Mouse (Mus musculus) limb, embryonic 12.5 days (tissue): ENCODE results near the gene BC005624. TPM values are rescaled to one million over a fixed set of nuclear protein-coding genes. Genes with fewer than 3 reads are reported as not detected.
"Not testable (repeated sequence)": the region's sequence is repeated elsewhere in the genome, so short reads cannot be mapped to it uniquely, and the experiment has no call there.

ENCODE experiments used
- ATAC-seq: fragments of 200-750 bp; cut with Nextera tagmentation; 2 replicates; pipeline ENCODE4 v1.8.0; 2017; ENCODE audit warnings: low read depth, moderate TSS enrichment; ENCODE audit not compliant: insufficient number of reproducible peaks, insufficient read depth, low FRiP score, low TSS enrichment
- H3K27ac ChIP-seq: fragments of 300-500 bp; sonication (generic); 2 replicates; pipeline ENCODE4 v1.5.1; 2016; ENCODE audit warnings: mild to moderate bottlenecking, moderate library complexity
- H3K27me3 ChIP-seq: fragments of 300-500 bp; sonication (generic); 2 replicates; pipeline ENCODE4 v1.6.1; 2016; ENCODE audit warnings: mild to moderate bottlenecking, moderate library complexity
- H3K36me3 ChIP-seq: fragments of 300-500 bp; sonication (generic); 2 replicates; pipeline ENCODE4 v1.6.1; 2016; ENCODE audit warnings: mild to moderate bottlenecking, moderate library complexity
- H3K4me1 ChIP-seq: fragments of 300-500 bp; sonication (generic); replicated peaks from 2 replicates; pipeline ENCODE4 v1.6.1; 2016
- H3K4me2 ChIP-seq: fragments of 300-500 bp; sonication (generic); 2 replicates; pipeline ENCODE4 v1.6.1; 2016; ENCODE audit warnings: mild to moderate bottlenecking, moderate library complexity
- H3K4me3 ChIP-seq: fragments of 300-500 bp; sonication (generic); replicated peaks from 2 replicates; pipeline ENCODE4 v1.5.1; 2016; ENCODE audit warnings: mild to moderate bottlenecking
- H3K9ac ChIP-seq: fragments of 300-500 bp; sonication (generic); replicated peaks from 2 replicates; pipeline ENCODE4 v1.6.1; 2016; ENCODE audit warnings: mild to moderate bottlenecking, moderate library complexity
- H3K9me3 ChIP-seq: fragments of 300-500 bp; sonication (generic); 2 replicates; pipeline ENCODE4 v1.6.1; 2016; ENCODE audit warnings: mild to moderate bottlenecking, moderate library complexity
- WGBS: fragments of 180-500 bp; shearing (Covaris S2); methylation state at CpG from one replicate; pipeline ENCODE4 v1.1.7; 2016; 5-methylcytosine and 5-hydroxymethylcytosine counted together
- polyA plus RNA-seq: library from polyadenylated mRNA; unstranded; fragments of >200 nt; fragmentation: Nextera tagmentation; extraction: Ambion mirVana; gene quantifications from 2 replicates; pipeline ENCODE4 v1.2.1, GENCODE M21; 2016

Gene BC005624
- polyA plus RNA-seq, 1 experiment from 2014 or later = 55.9 TPM

GRCm38 (mm10) chr2:30942603-30943011 is 39.4 kb downstream of the BC005624 start:
- peak overlapping the region; percentile 8; the same call in 1 of the 2 replicates for H3K4me3 ChIP-seq
- peak; percentile 61 for ATAC-seq
- H3K9me3 ChIP-seq = no peaks in the 10 kb centered on the region
- H3K27me3 ChIP-seq = no peaks in the 10 kb centered on the region
- 30% methylated on average over 16 of the region's 16 CpGs for WGBS
- H3K4me2 ChIP-seq = peak overlapping the region; percentile 22
- H3K4me1 ChIP-seq = no peaks in the 10 kb centered on the region
- no peak overlapping the region for H3K9ac ChIP-seq
- no peak overlapping the region for H3K27ac ChIP-seq
- no peaks in the 10 kb centered on the region for H3K36me3 ChIP-seq

- H3K4me2 ChIP-seq, H3K4me3 ChIP-seq: not testable (repeated sequence)
- WGBS = 47% methylated on average over 7 of the region's 7 CpGs
Measured at GRCm38 (mm10) chr2:30942116-30942515, 39.9 kb downstream of the BC005624 start.

GRCm38 (mm10) chr2:30941586-30941985 is 40.4 kb downstream of the BC005624 start:
- no peak overlapping the region for H3K4me2 ChIP-seq
- H3K9ac ChIP-seq = no peak overlapping the region
- H3K27ac ChIP-seq = no peak overlapping the region
- no peak for ATAC-seq
- H3K27me3 ChIP-seq = no peaks in the 10 kb centered on the region
- H3K9me3 ChIP-seq = no peaks in the 10 kb centered on the region
- no peaks in the 10 kb centered on the region for H3K36me3 ChIP-seq
- 87% methylated on average over 5 of the region's 5 CpGs for WGBS
- H3K4me1 ChIP-seq = no peaks in the 10 kb centered on the region
- H3K4me3 ChIP-seq = no peak overlapping the region

More at GRCm38 (mm10) chr2:30942116-30942515, 39.9 kb downstream of the BC005624 start:
- ATAC-seq, H3K9me3 ChIP-seq, H3K9ac ChIP-seq, H3K4me1 ChIP-seq, H3K27ac ChIP-seq, H3K36me3 ChIP-seq, H3K27me3 ChIP-seq: not testable (repeated sequence)

- Histone ChIP-seq H3K4me3 (no peak overlapping the region), H3K27me3 (no peaks in the 10 kb centered on the region), H3K27ac (no peak overlapping the region), H3K9ac (no peak overlapping the region), H3K9me3 (no peaks in the 10 kb centered on the region), H3K36me3 (no peaks in the 10 kb centered on the region), H3K4me1 (no peaks in the 10 kb centered on the region), H3K4me2 (no peak overlapping the region)
- 54% methylated on average over 4 of the region's 4 CpGs for WGBS
- ATAC-seq = no peak
Measured at GRCm38 (mm10) chr2:30938574-30938991, 43.4 kb downstream of the BC005624 start.

GRCm38 (mm10) chr2:30937731-30938130 is 44.3 kb downstream of the BC005624 start:
- Histone ChIP-seq H3K27me3 (no peaks in the 10 kb centered on the region), H3K36me3 (no peaks in the 10 kb centered on the region), H3K9me3 (no peaks in the 10 kb centered on the region), H3K4me2 (no peak overlapping the region), H3K9ac (no peak overlapping the region), H3K4me3 (no peak overlapping the region), H3K27ac (no peak overlapping the region), H3K4me1 (no peaks in the 10 kb centered on the region)
- WGBS = 89% methylated on average over 8 of the region's 8 CpGs
- ATAC-seq = no peak

- Histone ChIP-seq H3K4me1 (no peaks in the 10 kb centered on the region), H3K36me3 (no peaks in the 10 kb centered on the region), H3K27me3 (no peaks in the 10 kb centered on the region), H3K27ac (no peak overlapping the region), H3K9ac (no peak overlapping the region), H3K4me3 (no peak overlapping the region), H3K4me2 (no peak overlapping the region), H3K9me3 (no peaks in the 10 kb centered on the region)
- ATAC-seq = no peak
- 78% methylated on average over 3 of the region's 3 CpGs for WGBS
Measured at GRCm38 (mm10) chr2:30936808-30937207, 45.2 kb downstream of the BC005624 start.

GRCm38 (mm10) chr2:30933917-30934450 is 48.0 kb downstream of the BC005624 start:
- Histone ChIP-seq H3K27ac (no peak overlapping the region), H3K36me3 (no peaks in the 10 kb centered on the region), H3K9me3 (no peaks in the 10 kb centered on the region), H3K9ac (no peak overlapping the region), H3K4me3 (no peak overlapping the region), H3K27me3 (no peaks in the 10 kb centered on the region), H3K4me2 (no peak overlapping the region), H3K4me1 (peaks cover 10% of the 10 kb centered on the region; the same call in 1 of the 2 replicates)
- 25% methylated on average over 7 of the region's 7 CpGs for WGBS
- ATAC-seq = no peak

GRCm38 (mm10) chr2:30933032-30933431 is 49.0 kb downstream of the BC005624 start:
- Histone ChIP-seq H3K9ac (no peak overlapping the region), H3K27ac (no peak overlapping the region), H3K36me3 (no peaks in the 10 kb centered on the region), H3K9me3 (no peaks in the 10 kb centered on the region), H3K27me3 (no peaks in the 10 kb centered on the region), H3K4me2 (no peak overlapping the region), H3K4me1 (peaks cover 16% of the 10 kb centered on the region), H3K4me3 (no peak overlapping the region)
- ATAC-seq = no peak
- 82% methylated on average over 6 of the region's 6 CpGs for WGBS

- no peak overlapping the region for H3K27ac ChIP-seq
- H3K4me3 ChIP-seq = no peak overlapping the region
- no peaks in the 10 kb centered on the region for H3K36me3 ChIP-seq
- no peak overlapping the region for H3K4me2 ChIP-seq
- no peaks in the 10 kb centered on the region for H3K9me3 ChIP-seq
- H3K27me3 ChIP-seq = no peaks in the 10 kb centered on the region
- WGBS = 84% methylated on average over 3 of the region's 3 CpGs
- no peak overlapping the region for H3K9ac ChIP-seq
- ATAC-seq = no peak
- peaks cover 20% of the 10 kb centered on the region for H3K4me1 ChIP-seq
Measured at GRCm38 (mm10) chr2:30931922-30932321, 50.1 kb downstream of the BC005624 start.

- not testable (repeated sequence) for H3K27me3 ChIP-seq, H3K4me3 ChIP-seq, H3K27ac ChIP-seq, H3K4me2 ChIP-seq, H3K9me3 ChIP-seq, ATAC-seq, H3K36me3 ChIP-seq, H3K9ac ChIP-seq
- H3K4me1 ChIP-seq = peaks cover 20% of the 10 kb centered on the region
- 92% methylated on average over 2 of the region's 2 CpGs for WGBS
Measured at GRCm38 (mm10) chr2:30930846-30931245, 51.2 kb downstream of the BC005624 start.

GRCm38 (mm10) chr2:30929483-30930045 is 52.4 kb downstream of the BC005624 start, which contains the start of gene Ptges:
Ptges (minus strand) TSS chr2:30929863.
- no peak within 1 kb of the TSS for H3K27ac ChIP-seq
- H3K27me3 ChIP-seq = no peaks in the 10 kb centered on the region
- peaks cover 20% of the 10 kb centered on the region for H3K4me1 ChIP-seq
- no peak within 1 kb of the TSS; the same call in 1 of the 2 replicates for H3K9ac ChIP-seq
- no peaks in the 10 kb centered on the region for H3K36me3 ChIP-seq
- WGBS = 4% methylated on average over 23 of the region's 23 CpGs
- H3K4me3 ChIP-seq = peak within 1 kb of the TSS; percentile 23
- H3K4me2 ChIP-seq = peak within 1 kb of the TSS; percentile 60
- ATAC-seq = no peak
- no peaks in the 10 kb centered on the region for H3K9me3 ChIP-seq
